Mouse (Mus musculus) granulocyte monocyte progenitor cell, adult 5-6 weeks (primary cell): ENCODE data around the gene Tstd2. TPM values are rescaled to one million over a fixed set of nuclear protein-coding genes. Genes with fewer than 3 reads are reported as not detected.

Experiments used
- ATAC-seq: replicated peaks from 2 replicates; pipeline ENCODE4 v1.8.0; 2016; ENCODE audit warnings: mild to moderate bottlenecking, moderate TSS enrichment, inconsistent platforms; ENCODE audit not compliant: poor library complexity, severe bottlenecking
- total RNA-seq, 2 experiments: library from RNA; stranded (forward) in 1 of 2; stranded (reverse) in 1 of 2; fragments of 200-712, 200-1000 nt in 1 of 2; fragments of >200 nt in 1 of 2; fragmentation: Nextera tagmentation in 1 of 2; gene quantifications; 2 replicates each; pipeline ENCODE4 v1.2.3; 2014 to 2017

Tstd2 gene
- total RNA-seq, 2 experiments from 2014 or later: 27.9 to 36.9 TPM

DNA sequence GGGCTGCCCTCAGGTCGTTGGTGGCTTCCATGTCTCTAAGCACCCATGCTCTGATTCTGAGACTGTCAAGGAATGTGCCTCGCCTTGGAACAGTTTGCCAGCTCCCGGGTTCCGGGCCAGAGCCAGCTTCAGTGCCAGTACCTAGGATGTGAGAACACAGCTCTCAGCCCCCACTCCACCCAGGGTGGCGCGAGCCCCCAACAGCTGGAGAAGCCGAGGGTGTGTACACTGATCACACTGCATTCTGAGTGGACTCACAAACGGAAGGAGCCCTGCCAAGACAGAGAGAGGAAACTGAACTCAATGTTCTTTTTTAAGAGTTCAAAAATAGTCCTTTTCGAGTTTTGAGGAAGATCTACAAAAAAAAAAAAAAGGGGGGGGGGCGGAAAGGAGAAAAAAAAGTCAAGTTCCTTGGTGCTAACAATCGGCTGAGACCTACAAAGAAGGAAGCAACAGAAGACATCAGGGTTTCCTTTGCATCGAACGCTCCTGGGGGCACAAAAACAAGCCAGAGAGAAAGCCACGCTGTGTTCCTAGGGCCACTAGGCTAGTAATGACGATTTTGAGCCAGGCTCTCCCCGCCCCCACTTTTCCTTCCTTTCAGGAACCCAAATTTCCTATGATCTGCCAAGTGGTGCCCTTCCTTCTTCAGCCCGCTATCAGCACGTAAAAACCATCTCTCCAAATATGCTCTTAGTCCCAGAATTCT is 51.6 kb downstream of the Tstd2 start:
- peak; percentile 33 for ATAC-seq

- peak; percentile 57 for ATAC-seq
Measured at GRCm38 (mm10) chr4:46085223-46085811, 53.2 kb downstream of the Tstd2 start.

- ATAC-seq: no peak
Measured at GRCm38 (mm10) chr4:46084416-46085172, 53.9 kb downstream of the Tstd2 start.

DNA sequence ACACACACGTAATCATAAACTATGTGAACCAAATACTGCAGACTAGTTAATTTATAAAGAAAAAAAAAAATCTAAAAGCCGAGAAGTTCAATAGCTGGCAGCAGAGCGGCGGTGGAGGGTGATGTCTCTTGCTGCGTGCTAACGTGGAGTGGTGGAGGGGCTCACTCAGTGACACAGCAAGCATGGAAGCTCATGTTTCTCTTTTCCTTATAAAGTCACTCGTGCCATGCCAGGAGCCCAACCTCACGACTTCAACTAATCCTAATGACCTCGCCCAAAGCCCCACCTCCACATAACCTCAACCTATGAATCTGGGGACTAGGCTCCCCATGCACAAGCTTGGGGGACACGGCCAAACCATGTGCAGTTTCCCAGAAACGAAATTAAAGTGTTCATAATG is 55.9 kb downstream of the Tstd2 start:
- ATAC-seq: no peak

- ATAC-seq: no peak
Measured at GRCm38 (mm10) chr4:46080261-46080660, 58.2 kb downstream of the Tstd2 start.

DNA sequence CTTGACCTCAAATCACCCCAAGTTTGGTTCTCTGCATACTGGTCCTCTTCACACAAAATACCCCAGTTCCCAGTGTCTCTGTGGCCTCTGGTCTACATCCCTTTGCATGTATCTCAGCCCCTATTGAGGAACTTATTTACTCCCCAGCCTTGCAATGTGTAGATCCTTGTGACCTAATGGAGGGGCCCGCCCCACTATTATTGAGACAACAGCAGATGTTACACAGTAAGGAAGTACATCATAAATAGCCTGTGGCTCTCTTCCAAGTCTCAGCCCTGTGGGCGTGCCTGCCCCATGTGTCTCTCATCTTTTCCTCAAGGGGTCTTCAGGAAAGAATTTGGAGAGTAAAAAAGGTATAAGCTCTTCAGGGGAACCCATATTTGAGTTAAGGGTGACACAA is 61.6 kb downstream of the Tstd2 start:
- no peak for ATAC-seq

DNA sequence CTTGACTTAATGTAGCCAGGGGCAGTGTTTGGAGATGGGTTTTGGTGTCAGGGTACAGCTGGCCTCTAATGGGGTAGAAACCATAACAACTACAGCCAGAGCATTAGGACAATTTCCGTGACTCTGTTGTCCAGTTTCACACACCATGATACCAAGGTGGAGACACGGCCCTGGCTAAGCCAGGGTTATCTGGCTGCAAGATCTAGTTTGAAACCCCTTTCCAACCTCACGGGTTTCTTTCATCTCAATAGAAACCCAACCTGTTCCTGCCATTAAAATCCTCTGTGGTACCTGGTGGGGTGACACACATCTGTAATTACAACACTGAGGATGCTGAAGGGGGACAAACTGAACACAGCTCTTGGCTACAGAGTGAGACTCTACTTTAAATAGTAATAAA is 62.8 kb downstream of the Tstd2 start:
- ATAC-seq: no peak

DNA sequence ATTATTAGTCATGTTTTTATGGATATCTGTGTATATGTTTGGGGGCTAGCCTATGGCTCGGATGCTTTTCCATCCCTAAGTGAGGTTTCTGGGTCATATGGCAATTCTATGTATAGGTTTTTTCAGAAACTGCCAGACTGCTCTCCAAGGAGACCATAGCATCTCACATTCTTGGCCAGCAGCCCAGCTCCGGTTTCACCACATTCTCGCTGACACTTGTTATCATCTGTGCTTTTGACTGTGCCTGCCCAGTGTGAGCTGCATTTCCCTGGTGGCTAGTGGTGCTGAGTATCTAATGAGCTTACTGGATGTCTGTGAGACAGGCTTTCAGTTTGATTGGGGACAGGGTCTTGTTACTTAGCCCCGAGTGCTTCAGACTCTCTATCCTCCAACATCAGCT is 64.8 kb downstream of the Tstd2 start:
- no peak for ATAC-seq

GRCm38 (mm10) chr4:46072631-46073030 is 65.9 kb downstream of the Tstd2 start:
- no peak for ATAC-seq

- no peak for ATAC-seq
Measured at GRCm38 (mm10) chr4:46069851-46070482, 68.5 kb downstream of the Tstd2 start.

- no peak for ATAC-seq
Measured at GRCm38 (mm10) chr4:46068573-46068972, 69.9 kb downstream of the Tstd2 start.

DNA sequence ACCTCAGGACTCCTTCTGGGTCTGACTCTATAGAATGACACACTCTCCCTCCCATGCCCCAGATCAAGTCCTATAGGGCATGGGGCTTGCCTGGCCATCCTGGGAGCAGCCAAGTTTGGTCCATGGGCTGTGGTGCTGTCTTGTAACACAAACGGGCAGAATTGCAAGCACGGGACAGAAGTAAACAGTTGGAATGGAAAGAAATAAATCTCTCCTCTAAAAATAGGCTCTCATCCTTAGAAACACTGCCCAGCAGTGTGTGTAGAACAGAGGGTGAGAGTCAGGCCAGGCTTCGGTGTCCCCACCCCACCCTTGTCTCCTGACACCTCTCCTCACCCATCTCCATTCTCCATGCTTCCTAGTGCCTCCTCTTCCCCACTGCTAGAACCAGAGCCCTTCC is 70.4 kb downstream of the Tstd2 start:
- ATAC-seq: no peak

- ATAC-seq: no peak
Measured at GRCm38 (mm10) chr4:46065695-46066340, 72.7 kb downstream of the Tstd2 start.

DNA sequence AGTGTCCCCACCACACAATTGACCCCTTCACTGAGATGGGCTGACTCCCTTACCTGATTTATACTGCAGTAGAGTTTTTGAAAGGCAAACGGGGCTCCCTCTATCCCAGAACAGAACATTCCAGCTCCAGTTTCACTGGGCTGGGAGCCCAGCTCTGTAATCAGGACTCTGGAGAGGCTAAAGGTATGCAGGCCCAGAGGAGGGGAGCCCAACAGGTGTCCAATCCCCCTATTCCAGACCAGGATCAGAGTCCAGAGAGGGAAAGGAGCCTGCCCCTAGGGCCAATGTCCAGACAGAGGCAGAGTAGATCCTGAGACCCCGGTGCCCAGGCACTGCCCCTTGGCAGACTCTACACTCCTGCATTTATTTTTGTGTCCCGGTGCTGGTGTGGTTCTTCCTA is 73.5 kb downstream of the Tstd2 start:
- no peak for ATAC-seq

Other genes with a start within 250 kb of the Tstd2 start
- 0.32 and 1.4 TPM in 2 replicates for gene Ccdc180, start 248.4 kb downstream of the Tstd2 start, total RNA-seq (2014; fragmentation: Nextera tagmentation)
- gene Ccdc180, start 248.4 kb downstream of the Tstd2 start, total RNA-seq (2017): 0.17 and 0.31 TPM in 2 replicates
- gene Tdrd7, start 173.4 kb downstream of the Tstd2 start, total RNA-seq (2014; fragmentation: Nextera tagmentation): 6.0 and 38.7 TPM in 2 replicates
- 8.3 and 9.9 TPM in 2 replicates for gene Tdrd7, start 173.4 kb downstream of the Tstd2 start, total RNA-seq (2017)
- gene Tmod1, start 99.8 kb downstream of the Tstd2 start, total RNA-seq (2014; fragmentation: Nextera tagmentation): not detected in 2 replicates
- 0.04 TPM in 1 of 2 replicates, not detected in the other for gene Tmod1, start 99.8 kb downstream of the Tstd2 start, total RNA-seq (2017)
- gene Ncbp1, start 81 bp downstream of the Tstd2 start, total RNA-seq (2014; fragmentation: Nextera tagmentation): 74.1 and 79.0 TPM in 2 replicates
- gene Ncbp1, start 81 bp downstream of the Tstd2 start, total RNA-seq (2017): 104 and 131 TPM in 2 replicates
- gene Xpa, start 57.6 kb upstream of the Tstd2 start, total RNA-seq (2014; fragmentation: Nextera tagmentation): 11.6 and 47.5 TPM in 2 replicates
- 18.0 and 32.9 TPM in 2 replicates for gene Xpa, start 57.6 kb upstream of the Tstd2 start, total RNA-seq (2017)
- not detected in 2 replicates for gene Foxe1, start 204.9 kb upstream of the Tstd2 start, total RNA-seq (2014; fragmentation: Nextera tagmentation)
- gene Foxe1, start 204.9 kb upstream of the Tstd2 start, total RNA-seq (2017): 0.26 TPM in 1 of 2 replicates, not detected in the other